Mouse (Mus musculus) MEL (cell line): ENCODE measurements at regions not wholly inside any gene's neighbourhood (a gene's known extent, or its start where the extent isn't known, plus 50 kb on each side); places are given as distances from the start of the nearest gene placed in this dataset.

Experiments
- DNase-seq: peaks from one replicate; pipeline ENCODE4 v3.0.0; 2011; ENCODE audit warnings: low read depth, low spot score
- H3K27ac ChIP-seq: 2 replicates; pipeline ENCODE4 v1.5.1; 2012; ENCODE audit warnings: low read depth, mild to moderate bottlenecking, control low read depth, low read length, moderate library complexity; ENCODE audit not compliant: control insufficient read depth
- H3K27me3 ChIP-seq, 2 experiments: fragments of 150-350 bp in 1 of 2; sonication (generic) in 1 of 2; 2 replicates each; pipeline ENCODE4 v1.6.1; 2012; ENCODE audit warnings: low read length in 2 of 2, mild to moderate bottlenecking in 2 of 2, improper control_type of control experiment in 1 of 2, moderate library complexity in 1 of 2; ENCODE audit not compliant: insufficient read depth in 2 of 2, control insufficient read depth in 1 of 2
- H3K36me3 ChIP-seq, 2 experiments: 2 replicates each; pipeline ENCODE4 v1.6.1; 2012 to 2014; ENCODE audit warnings: low read length in 2 of 2, improper control_type of control experiment in 1 of 2, inconsistent platforms in 1 of 2, mild to moderate bottlenecking in 1 of 2; ENCODE audit not compliant: insufficient read depth in 2 of 2, control insufficient read depth in 1 of 2
- H3K4me1 ChIP-seq, 2 experiments: fragments of 150-350 bp in 1 of 2; sonication (generic) in 1 of 2; 2 replicates each; pipeline ENCODE4 v1.6.1; 2012; ENCODE audit warnings: low read length in 2 of 2, improper control_type of control experiment in 1 of 2, mild to moderate bottlenecking in 1 of 2; ENCODE audit not compliant: insufficient read depth in 2 of 2, control insufficient read depth in 1 of 2
- H3K4me3 ChIP-seq, 2 experiments: fragments of 150-350 bp in 1 of 2; sonication (generic) in 1 of 2; 2 replicates each; pipeline ENCODE4 v1.5.1; 2012; ENCODE audit warnings: low read depth in 2 of 2, low read length in 2 of 2, mild to moderate bottlenecking in 2 of 2, moderate library complexity in 2 of 2, control low read depth in 1 of 2, improper control_type of control experiment in 1 of 2; ENCODE audit not compliant: control insufficient read depth in 1 of 2, insufficient read depth in 1 of 2
- H3K79me2 ChIP-seq: 2 replicates; pipeline ENCODE4 v1.6.1; 2012; ENCODE audit warnings: mild to moderate bottlenecking, low read length, moderate library complexity; ENCODE audit not compliant: control insufficient read depth, poor library complexity, insufficient read depth
- H3K9ac ChIP-seq: 2 replicates; pipeline ENCODE4 v1.6.1; 2012; ENCODE audit warnings: low read depth, mild to moderate bottlenecking, control low read depth, low read length, moderate library complexity; ENCODE audit not compliant: control insufficient read depth, poor library complexity, severe bottlenecking
- H3K9me3 ChIP-seq: fragments of 150-350 bp; sonication (generic); replicated peaks from 2 replicates; pipeline ENCODE4 v1.6.1; 2012; ENCODE audit warnings: mild to moderate bottlenecking, low read length, improper control_type of control experiment, moderate library complexity; ENCODE audit not compliant: insufficient read depth
- BHLHE40 ChIP-seq: IDR thresholded peaks from 2 replicates; pipeline ENCODE4 v1.6.1; 2012; ENCODE audit warnings: low read depth, mild to moderate bottlenecking, inconsistent platforms, low read length, improper control_type of control experiment, borderline replicate concordance
- CHD2 ChIP-seq: IDR thresholded peaks from 2 replicates; pipeline ENCODE4 v1.6.1; 2011; ENCODE audit warnings: low read length, improper control_type of control experiment
- CTCF ChIP-seq, 3 experiments: IDR thresholded peaks in 2 of 3; conservative IDR thresholded peaks in 1 of 3; 2 replicates each; pipeline ENCODE4 v1.5.1; 2011 to 2012; ENCODE audit warnings: low read length in 3 of 3, low read depth in 2 of 3, mild to moderate bottlenecking in 2 of 3, improper control_type of control experiment in 1 of 3, inconsistent platforms in 1 of 3, mixed read lengths in 1 of 3, moderate library complexity in 1 of 3; ENCODE audit not compliant: control insufficient read depth in 1 of 3, insufficient read depth in 1 of 3, poor library complexity in 1 of 3, severe bottlenecking in 1 of 3
- E2F4 ChIP-seq: IDR thresholded peaks from 2 replicates; pipeline ENCODE4 v1.6.1; 2011; ENCODE audit warnings: low read depth, low read length, improper control_type of control experiment, borderline replicate concordance
- ELF1 ChIP-seq: IDR thresholded peaks from 2 replicates; pipeline ENCODE4 v1.6.1; 2014; ENCODE audit warnings: low read depth, mild to moderate bottlenecking, inconsistent platforms, low read length, improper control_type of control experiment, moderate library complexity
- EP300 ChIP-seq, 2 experiments: IDR thresholded peaks; 2 replicates each; pipeline ENCODE4 v1.6.1; 2011; ENCODE audit warnings: improper control_type of control experiment in 2 of 2, low read length in 2 of 2, low read depth in 1 of 2, mild to moderate bottlenecking in 1 of 2
- GABPA ChIP-seq: IDR thresholded peaks from 2 replicates; pipeline ENCODE4 v1.6.1; 2012; ENCODE audit warnings: low read depth, mild to moderate bottlenecking, inconsistent platforms, low read length, improper control_type of control experiment, moderate library complexity
- KAT2A ChIP-seq: conservative IDR thresholded peaks from 2 replicates; pipeline ENCODE4 v1.6.1; 2012; ENCODE audit warnings: low read depth, low read length, improper control_type of control experiment, inconsistent platforms
- MAFK ChIP-seq: IDR thresholded peaks from 2 replicates; pipeline ENCODE4 v1.6.1; 2011; ENCODE audit warnings: low read depth, mild to moderate bottlenecking, low read length, improper control_type of control experiment, borderline replicate concordance
- MAZ ChIP-seq: IDR thresholded peaks from 2 replicates; pipeline ENCODE4 v1.6.1; 2012; ENCODE audit warnings: low read depth, mild to moderate bottlenecking, inconsistent platforms, low read length, improper control_type of control experiment
- MEF2A ChIP-seq: IDR thresholded peaks from 2 replicates; pipeline ENCODE4 v1.6.1; 2014; ENCODE audit warnings: low read depth, mild to moderate bottlenecking, inconsistent platforms, low read length, improper control_type of control experiment; ENCODE audit not compliant: poor library complexity, insufficient replicate concordance, severe bottlenecking; ENCODE audit errors: extremely low read depth
- POLR2A ChIP-seq, 2 experiments: IDR thresholded peaks; 2 replicates each; pipeline ENCODE4 v1.6.1; 2011 to 2012; ENCODE audit warnings: low read length in 2 of 2, mild to moderate bottlenecking in 2 of 2, control low read depth in 1 of 2, improper control_type of control experiment in 1 of 2, low read depth in 1 of 2, moderate library complexity in 1 of 2; ENCODE audit not compliant: control insufficient read depth in 1 of 2, insufficient read depth in 1 of 2, poor library complexity in 1 of 2
- POLR2AphosphoS2 ChIP-seq: IDR thresholded peaks from 2 replicates; pipeline ENCODE4 v1.6.1; 2011; ENCODE audit warnings: low read length, improper control_type of control experiment
- POLR2AphosphoS5 ChIP-seq: IDR thresholded peaks from 2 replicates; pipeline ENCODE4 v1.6.1; 2012; ENCODE audit warnings: low read depth, borderline replicate concordance, mild to moderate bottlenecking, inconsistent platforms, low read length, moderate library complexity, mixed read lengths
- RAD21 ChIP-seq: IDR thresholded peaks from 2 replicates; pipeline ENCODE4 v1.6.1; 2011; ENCODE audit warnings: mild to moderate bottlenecking, low read depth, low read length, improper control_type of control experiment
- SIN3A ChIP-seq: IDR thresholded peaks from 2 replicates; pipeline ENCODE4 v1.6.1; 2012; ENCODE audit warnings: low read length, improper control_type of control experiment, inconsistent platforms
- TBP ChIP-seq: IDR thresholded peaks from 2 replicates; pipeline ENCODE4 v1.8.0; 2011; ENCODE audit warnings: low read depth, low read length, improper control_type of control experiment
- UBTF ChIP-seq: IDR thresholded peaks from 2 replicates; pipeline ENCODE4 v1.6.1; 2012; ENCODE audit warnings: low read depth, mild to moderate bottlenecking, inconsistent platforms, low read length, improper control_type of control experiment, moderate library complexity, borderline replicate concordance; ENCODE audit not compliant: insufficient read depth
- USF1 ChIP-seq: IDR thresholded peaks from 2 replicates; pipeline ENCODE4 v1.6.1; 2014; ENCODE audit warnings: low read depth, mild to moderate bottlenecking, inconsistent platforms, low read length, improper control_type of control experiment, moderate library complexity
- ZKSCAN1 ChIP-seq: IDR thresholded peaks from 2 replicates; pipeline ENCODE4 v1.6.1; 2012; ENCODE audit warnings: low read depth, mild to moderate bottlenecking, inconsistent platforms, low read length, improper control_type of control experiment, moderate library complexity
- ZNF384 ChIP-seq: IDR thresholded peaks from 2 replicates; pipeline ENCODE4 v1.6.1; 2012; ENCODE audit warnings: low read depth, mild to moderate bottlenecking, inconsistent platforms, low read length, improper control_type of control experiment

DNA sequence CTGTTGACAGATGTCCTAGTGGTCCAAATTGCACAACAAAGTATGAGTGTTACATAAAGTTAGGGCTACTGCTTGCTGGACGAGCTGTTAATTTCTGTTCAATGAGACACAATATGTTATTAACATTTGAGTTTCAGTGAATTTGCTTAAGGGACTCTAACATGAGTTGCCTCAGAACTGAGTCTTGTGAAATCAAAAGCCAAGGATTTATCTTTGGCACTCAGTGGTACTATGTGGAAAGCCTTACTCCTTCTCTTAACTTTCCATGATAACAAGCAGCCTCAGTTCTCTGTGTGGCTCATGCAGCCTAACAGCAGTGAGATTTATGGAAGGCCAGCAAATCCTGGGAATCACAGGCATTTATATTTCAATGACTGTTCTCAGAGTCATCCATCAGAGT lies 510.0 kb downstream of the Slco6d1 start:
- Histone ChIP-seq H3K27ac (no peak overlapping the region), H3K4me3 (no peak overlapping the region), H3K27me3 (no peaks in the 10 kb centered on the region), H3K9ac (no peak overlapping the region), H3K4me1 (no peaks in the 10 kb centered on the region), H3K9me3 (no peaks in the 10 kb centered on the region), H3K36me3 (no peaks in the 10 kb centered on the region), H3K79me2 (no peaks in the 10 kb centered on the region)
- DNase-seq, result no peak
- TF ChIP-seq GABPA (no peak), POLR2AphosphoS2 (no peak), MEF2A (no peak), POLR2AphosphoS5 (no peak)

DNA sequence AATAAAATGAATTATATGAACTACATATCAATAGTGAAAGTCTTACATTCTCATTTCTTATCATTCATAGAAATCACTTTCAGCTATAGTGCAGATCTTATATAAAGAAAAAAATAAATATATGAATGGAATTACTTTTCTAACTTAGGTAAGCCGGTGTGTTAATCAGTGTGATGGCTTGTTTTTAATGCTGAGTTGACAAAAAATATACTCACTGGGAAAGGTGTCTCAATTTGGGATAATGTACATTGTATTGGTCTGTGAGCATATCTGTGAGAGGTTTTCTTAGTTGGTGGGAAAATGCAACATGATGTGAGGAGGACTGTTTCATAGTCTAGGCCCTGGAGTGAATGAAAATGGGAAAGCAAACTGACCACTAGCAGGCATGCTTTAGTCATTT lies 511.3 kb downstream of the Slco6d1 start:
- DNase-seq, result no peak
- TF ChIP-seq USF1, result no peak
- peak; percentile 86 for TF ChIP-seq MAFK
- TF ChIP-seq BHLHE40, result no peak
- no peak for TF ChIP-seq CHD2
- no peak for TF ChIP-seq POLR2AphosphoS5
- Histone ChIP-seq H3K9ac (no peak overlapping the region), H3K9me3 (no peaks in the 10 kb centered on the region), H3K4me3 (no peak overlapping the region), H3K27me3 (no peaks in the 10 kb centered on the region), H3K4me1 (no peaks in the 10 kb centered on the region), H3K36me3 (no peaks in the 10 kb centered on the region), H3K79me2 (no peaks in the 10 kb centered on the region), H3K27ac (no peak overlapping the region)

- Histone ChIP-seq H3K27me3 (no peaks in the 10 kb centered on the region), H3K9ac (no peak overlapping the region), H3K9me3 (no peaks in the 10 kb centered on the region), H3K4me3 (no peak overlapping the region), H3K79me2 (no peaks in the 10 kb centered on the region), H3K27ac (no peak overlapping the region), H3K36me3 (no peaks in the 10 kb centered on the region), H3K4me1 (no peaks in the 10 kb centered on the region)
- no peak for DNase-seq
- no peak for TF ChIP-seq POLR2A (IDR thresholded peaks at IDR 0.05; ENCODE audit: control insufficient read depth in 1 of 2, insufficient read depth in 1 of 2, low read depth in 1 of 2, low read length in 2 of 2, poor library complexity in 1 of 2)
- TF ChIP-seq UBTF, result no peak
- TF ChIP-seq ELF1, result no peak
- TF ChIP-seq CTCF (IDR thresholded peaks at IDR 0.05 in 2 of 3, conservative IDR thresholded peaks at IDR 0.05 in 1 of 3; ENCODE audit: control insufficient read depth in 1 of 3, insufficient read depth in 1 of 3, low read depth in 2 of 3, low read length in 3 of 3, poor library complexity in 1 of 3, severe bottlenecking in 1 of 3), result no peak
- TF ChIP-seq E2F4, result no peak
- TF ChIP-seq SIN3A, result no peak
- TF ChIP-seq POLR2AphosphoS2, result no peak
- no peak for TF ChIP-seq EP300 (IDR thresholded peaks at IDR 0.05; ENCODE audit: low read depth in 1 of 2, low read length in 2 of 2)
- no peak for TF ChIP-seq MAZ
- TF ChIP-seq RAD21, result no peak
- TF ChIP-seq TBP, result no peak
- TF ChIP-seq KAT2A, result no peak
- TF ChIP-seq ZNF384, result no peak
- TF ChIP-seq POLR2AphosphoS5, result no peak
- TF ChIP-seq ZKSCAN1, result no peak
Measured at GRCm38 (mm10) chr1:98977686-98978085, 556.8 kb downstream of the Slco6d1 start.
